Mouse (Mus musculus) induced T-regulatory cell, adult 2 months (primary cell): ENCODE measurements around the gene Atl1.

ENCODE experiments used
- DNase-seq: peaks from one replicate; pipeline ENCODE4 v3.0.0-alpha.2; 2012; ENCODE audit warnings: low read depth

Atl1 gene

DNA sequence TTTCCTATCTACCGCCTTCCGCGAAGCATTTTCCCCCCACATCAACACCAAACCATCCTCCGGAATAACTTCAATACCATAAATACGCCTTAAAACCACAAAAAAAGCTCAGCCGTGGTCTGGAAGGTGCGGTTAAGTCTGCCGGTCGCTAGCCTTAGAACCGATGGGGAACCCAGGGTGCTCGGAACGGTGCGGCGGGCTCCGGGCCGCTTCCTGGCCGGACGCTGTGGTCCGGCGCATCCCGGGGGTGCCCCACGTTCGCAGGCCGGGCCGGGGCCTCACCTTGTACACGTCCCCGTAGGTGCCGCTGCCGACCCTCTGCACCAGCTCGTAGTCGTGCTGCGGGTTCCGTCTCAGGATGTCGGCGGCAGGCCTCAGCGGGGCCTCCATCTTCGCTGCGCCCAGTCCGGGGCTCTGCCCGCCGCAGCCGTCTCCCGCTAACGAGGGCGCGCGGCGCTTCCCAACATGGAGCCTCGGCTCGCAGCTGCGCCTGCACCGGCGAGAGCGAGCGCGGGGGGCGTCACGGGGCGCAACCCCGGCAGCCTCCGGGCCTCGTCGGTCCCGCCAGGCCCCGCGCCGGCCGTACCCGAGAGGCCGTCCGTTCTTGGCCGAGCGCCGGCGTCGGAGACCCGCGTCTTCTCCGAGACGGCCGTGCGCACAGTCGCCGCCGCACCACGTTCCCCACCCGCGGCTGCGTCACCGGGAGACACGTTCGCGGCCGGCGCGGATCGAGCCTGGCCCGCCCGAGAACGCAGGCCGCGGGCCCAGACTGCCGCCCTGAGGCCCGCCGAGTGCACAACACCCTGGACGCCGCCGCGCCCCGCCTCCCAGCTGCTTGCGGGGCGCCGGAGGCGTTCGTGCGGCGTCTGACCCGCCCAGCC lies at the start of gene Atl1, which contains the start of gene Map4k5:
Gene Atl1, plus strand, starts transcription at position 244 of the 881 bp plus-strand sequence.
Gene Map4k5, minus strand, starts transcription at position 830 of the 881 bp plus-strand sequence.
- DNase-seq, result peak; percentile 85

DNA sequence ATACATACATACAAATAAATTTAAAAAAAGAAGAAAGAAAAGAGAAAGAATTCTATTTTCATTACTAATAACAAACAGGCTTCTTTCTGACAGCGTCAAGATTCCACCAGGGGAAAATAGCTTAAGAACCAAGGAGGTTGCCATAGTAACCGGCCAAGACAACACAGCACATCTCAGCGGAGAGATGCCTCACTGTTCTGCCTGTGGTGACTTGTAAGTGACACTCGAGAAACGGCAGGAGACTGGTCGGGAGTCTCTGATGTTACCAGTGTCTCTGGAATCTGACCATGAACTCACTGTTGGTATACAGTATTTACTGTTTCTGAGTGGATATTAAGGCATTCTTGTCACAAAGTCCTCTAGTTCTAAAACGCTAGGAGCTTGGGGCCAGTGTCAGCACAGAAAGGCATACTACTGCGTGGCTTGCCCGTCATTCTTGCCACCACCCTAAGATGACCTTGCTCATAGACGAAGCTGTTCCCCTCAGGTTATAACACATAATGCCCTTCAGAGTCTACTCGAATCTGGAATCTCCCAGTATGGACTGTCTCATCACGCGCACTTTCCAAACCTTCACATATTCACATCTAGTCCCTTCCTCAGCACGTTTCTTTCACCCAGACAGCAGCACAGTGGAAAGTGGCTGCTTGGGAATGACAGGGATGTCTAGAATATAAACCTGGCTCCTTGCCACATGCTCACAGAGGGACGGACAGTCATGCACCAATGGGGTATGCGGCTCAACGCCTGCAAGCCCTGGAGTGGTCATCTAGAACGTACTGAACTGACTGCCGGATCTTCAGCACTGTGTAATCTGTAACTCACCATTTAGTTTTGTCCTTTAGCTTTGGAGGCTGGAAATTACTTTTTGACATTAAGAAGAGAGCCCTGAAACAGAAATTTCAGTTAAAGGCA lies 48.6 kb upstream of the Atl1 start:
- DNase-seq, result no peak

DNA sequence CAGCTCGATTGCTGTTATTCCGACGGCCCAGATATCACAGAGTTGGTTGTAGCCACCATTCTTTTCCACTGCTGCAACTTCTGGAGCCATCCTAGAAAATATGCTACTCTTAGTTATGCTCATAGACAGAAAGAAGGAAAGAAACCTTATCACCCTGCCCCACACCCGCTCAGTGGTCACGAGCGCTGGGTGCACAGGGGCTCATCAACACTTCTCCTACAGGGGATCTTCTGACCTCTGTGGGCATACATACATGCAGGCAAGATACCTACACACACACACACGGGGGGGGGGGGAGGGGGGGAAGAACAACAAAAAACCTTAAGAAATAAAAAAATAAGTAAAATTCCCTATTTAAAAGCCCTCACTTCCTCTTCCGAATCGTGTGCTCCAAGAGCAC lies 46.7 kb upstream of the Atl1 start:
- DNase-seq, result no peak

DNA sequence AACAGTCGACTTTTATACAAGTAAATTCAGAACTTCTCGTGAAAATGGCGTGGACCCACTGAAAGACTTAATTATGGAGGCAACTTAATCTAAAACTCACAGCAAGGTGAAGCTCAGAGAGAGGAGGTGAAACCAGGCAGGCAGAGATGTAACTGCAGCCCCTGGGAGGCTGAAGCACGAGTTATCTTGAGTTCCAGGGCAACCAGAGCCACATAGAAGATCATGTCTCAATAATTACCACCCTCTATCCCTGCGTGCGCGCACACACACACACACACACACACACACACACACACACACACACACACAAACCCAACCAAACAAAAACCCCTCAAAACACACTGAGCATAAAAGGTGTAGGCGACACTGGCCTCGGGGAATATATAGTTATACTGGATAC lies 45.9 kb upstream of the Atl1 start:
- DNase-seq, result no peak

- DNase-seq, result no peak
These were observed 44.1 kb upstream of the Atl1 start for GRCm38 (mm10) chr12:69848083-69848878.

DNA sequence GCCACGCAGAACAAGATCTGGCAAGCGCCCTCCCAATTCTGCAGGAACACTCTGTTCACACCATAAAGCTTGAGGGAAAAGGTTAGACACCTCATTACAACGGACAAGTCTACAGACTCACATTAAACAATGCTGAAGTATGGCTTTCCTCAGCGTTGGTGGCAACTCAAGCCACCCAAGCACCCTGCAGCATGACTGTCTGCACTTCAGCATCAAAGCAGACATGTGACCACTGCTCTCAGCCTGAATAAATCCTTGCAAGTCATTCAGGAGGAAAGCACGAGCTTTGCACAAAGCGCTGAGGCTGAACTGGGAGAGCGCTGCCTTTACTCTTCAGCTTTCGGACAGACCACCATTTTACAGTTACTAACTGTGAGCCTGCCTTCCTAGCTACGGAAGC lies 40.1 kb upstream of the Atl1 start:
- no peak for DNase-seq

DNA sequence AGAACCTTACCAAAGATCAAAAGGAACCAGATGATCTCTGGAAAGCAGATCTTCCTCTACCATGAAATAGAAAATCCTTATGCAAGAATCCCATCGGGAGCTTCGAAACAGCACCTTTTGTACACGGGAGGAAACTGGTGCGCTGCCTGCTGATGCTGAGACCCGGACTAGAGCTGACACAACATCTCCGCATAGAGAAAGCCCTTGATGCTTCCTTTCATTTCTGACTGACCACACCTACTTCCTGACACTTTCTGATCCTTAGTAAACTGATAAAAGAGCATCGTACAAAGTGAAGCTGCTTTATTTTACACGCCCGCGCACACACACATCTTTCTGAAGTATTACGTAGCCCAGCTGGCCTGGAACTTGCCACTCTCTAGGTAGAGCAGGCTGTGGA lies 39.0 kb upstream of the Atl1 start:
- peak; percentile 40 for DNase-seq

GRCm38 (mm10) chr12:69853942-69854341 lies 38.5 kb upstream of the Atl1 start:
- no peak for DNase-seq

DNA sequence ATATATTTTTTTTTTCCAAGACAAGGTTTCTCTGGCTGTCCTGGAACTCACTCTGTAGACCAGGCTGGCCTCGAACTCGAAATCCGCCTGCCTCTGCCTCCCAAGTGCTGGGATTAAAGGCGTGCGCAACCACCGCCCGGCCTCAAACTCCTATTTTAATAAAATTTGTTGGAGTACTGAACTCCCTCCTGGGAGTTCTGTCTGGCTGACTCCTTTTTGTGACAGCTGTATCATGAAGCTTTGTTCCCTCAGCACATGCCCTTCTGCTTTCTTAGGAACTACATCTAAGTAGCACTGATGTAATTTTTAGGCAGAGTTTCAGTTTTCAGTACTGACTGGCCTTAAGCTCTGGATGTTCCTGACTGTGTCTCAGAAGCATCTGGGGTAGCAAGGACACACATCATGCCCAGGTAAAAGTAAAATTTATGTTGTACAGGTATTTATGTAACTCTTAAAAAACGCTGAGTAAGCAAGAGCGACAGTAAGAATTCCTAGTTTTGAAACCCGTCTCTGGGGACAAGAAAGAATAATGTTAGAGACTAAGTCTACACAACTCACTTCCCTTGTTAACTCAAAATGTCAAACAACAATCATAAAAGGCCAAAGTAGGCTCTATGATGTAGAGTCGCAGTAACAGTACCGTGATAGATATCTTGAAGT lies 36.6 kb upstream of the Atl1 start:
- DNase-seq, result no peak

GRCm38 (mm10) chr12:69856398-69856797 lies 36.0 kb upstream of the Atl1 start:
- no peak for DNase-seq

- DNase-seq, result no peak
These were observed 34.8 kb upstream of the Atl1 start for GRCm38 (mm10) chr12:69857597-69857996.

GRCm38 (mm10) chr12:69858847-69859246 lies 33.6 kb upstream of the Atl1 start:
- DNase-seq, result no peak

DNA sequence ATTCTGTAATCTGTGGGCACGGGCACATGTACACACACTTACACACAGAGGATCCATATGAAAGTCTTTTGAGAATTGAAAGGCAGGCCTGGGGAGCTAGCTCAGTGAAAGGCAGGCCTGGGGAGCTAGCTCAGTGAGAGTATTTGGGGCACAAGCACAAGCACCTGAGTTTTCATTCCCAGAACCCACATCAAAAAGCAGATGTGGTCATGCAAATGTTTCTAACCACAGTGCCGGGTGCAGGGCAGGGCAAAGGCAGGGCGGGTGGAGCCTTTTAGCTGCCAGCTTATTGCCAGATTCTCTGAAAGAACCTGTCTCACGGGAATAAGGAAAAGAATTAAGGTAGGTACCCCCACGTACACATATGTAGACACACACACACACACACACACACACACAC lies 28.9 kb upstream of the Atl1 start:
- DNase-seq, result peak; percentile 77

DNA sequence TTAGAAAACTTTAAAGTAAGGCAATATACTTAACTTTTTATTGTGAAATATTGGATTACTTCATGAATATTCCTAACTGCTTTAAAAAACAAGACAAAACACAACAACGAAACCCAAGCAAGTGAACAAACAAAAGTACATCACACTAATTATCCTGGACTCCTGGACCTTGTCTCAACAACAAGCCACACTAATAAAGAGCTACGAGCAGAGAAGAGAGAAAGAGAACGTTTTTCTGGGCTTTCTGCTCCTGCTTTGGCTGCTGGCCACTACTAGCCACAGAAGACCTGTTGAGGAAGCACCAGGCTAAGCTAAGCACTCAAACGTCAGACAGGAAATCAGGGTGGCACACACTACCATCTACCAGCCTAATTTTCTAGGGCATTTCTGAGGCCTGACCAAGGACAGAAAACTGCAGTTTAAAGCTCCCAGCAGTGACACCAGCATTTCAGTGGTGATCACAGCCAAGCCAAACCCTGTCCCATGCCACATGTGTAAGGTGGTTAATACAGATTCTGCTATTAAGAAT lies 28.2 kb upstream of the Atl1 start:
- peak; percentile 39 for DNase-seq

GRCm38 (mm10) chr12:69867338-69867737 lies 25.1 kb upstream of the Atl1 start:
- DNase-seq, result no peak

- DNase-seq, result no peak
These were observed 20.8 kb upstream of the Atl1 start for GRCm38 (mm10) chr12:69871632-69872031.

DNA sequence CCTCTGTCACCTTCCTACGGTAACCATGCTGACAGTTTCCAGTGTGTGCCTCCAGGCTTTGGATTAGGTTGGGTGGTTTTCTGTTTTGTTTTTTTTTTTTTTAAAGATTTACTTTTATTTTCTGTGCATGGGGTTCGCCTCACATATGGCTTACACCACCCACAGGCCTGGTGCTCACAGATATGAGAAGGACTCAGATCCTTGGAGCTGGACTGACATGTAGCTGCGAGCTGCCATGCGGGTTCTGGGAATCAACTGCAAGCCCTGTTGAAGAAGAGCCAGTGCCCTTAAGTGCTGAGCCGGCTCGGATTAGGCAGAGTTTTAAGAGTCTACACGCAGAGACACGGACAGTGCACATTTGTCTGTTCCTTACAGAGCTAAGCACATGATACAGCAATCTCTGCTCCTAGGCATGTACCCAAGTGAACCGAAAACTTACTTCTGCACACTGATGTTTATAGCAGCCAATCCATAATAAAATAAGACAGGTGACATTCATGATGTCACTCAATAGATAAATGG lies 14.5 kb upstream of the Atl1 start:
- no peak for DNase-seq

GRCm38 (mm10) chr12:69879172-69879665 lies 13.2 kb upstream of the Atl1 start:
- DNase-seq, result no peak

DNA sequence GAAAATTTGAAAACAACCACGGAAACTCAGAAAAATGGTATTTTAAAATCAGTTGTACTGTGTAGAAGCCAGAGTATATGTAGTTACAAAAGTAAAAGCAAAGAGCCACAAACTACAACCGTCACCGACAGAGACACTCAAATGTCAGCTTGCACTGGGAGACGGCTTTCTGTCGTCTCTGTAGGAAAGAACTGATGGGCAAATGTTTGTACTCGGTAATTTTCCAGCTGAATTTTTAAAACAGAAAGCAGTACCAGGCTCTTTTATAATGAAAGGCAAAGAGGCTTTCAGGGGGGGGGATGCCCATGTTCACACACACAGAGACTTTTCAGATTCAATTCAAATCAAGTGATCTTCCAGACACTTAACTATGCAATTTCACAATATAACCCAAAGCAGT lies 12.7 kb upstream of the Atl1 start:
- DNase-seq, result no peak

DNA sequence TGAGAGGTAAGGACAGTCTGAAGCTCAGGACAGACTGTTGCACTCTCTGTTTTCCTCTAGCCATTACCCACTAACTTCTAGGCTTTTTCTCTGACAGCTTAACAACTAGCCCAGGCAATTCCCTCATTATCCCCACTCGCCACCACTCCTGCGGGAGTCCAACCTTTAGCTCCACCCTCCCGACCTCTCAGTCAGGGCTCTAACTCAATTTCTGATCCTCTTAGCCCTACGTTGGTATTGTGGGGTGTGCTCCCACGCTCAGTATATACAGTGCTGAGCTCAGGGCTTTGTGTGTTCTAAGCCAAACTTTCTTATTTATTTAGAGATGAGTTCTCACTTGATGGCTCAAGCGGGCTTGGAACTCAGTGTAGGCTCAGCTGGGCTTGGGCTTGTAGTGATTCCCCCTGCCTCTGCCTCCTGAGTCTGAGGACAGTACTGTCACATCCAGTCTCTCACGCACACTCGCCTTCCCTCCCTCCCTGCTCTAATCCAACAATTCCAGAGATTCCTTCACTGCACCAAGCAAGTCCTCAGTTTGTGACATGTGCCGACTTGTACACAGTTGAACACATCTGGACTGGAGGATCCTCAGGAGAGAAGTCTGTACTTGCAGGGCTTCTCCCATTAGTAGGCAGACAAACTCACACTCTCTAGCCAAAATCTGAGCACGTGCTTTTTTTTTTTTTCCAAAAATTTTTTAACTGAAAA lies 11.1 kb upstream of the Atl1 start:
- no peak for DNase-seq
